Mouse (Mus musculus) C2C12 (cell line): ENCODE data around the gene Btbd2.

ENCODE experiments used
- CEBPB ChIP-seq: IDR thresholded peaks from one replicate; pipeline ENCODE4 v1.6.1; 2011; ENCODE audit warnings: low read depth, mild to moderate bottlenecking, control low read depth, moderate library complexity
- CTCF ChIP-seq: IDR thresholded peaks from one replicate; pipeline ENCODE4 v1.5.1; 2011; ENCODE audit not compliant: control insufficient read depth, insufficient read depth, insufficient read length
- FOSL1 ChIP-seq: IDR thresholded peaks from one replicate; pipeline ENCODE4 v1.8.0; 2011; ENCODE audit warnings: mild to moderate bottlenecking, low read length; ENCODE audit not compliant: poor library complexity, insufficient read depth, severe bottlenecking
- MAX ChIP-seq: IDR thresholded peaks from one replicate; pipeline ENCODE4 v1.6.1; 2011; ENCODE audit warnings: mild to moderate bottlenecking, control low read depth
- MYOD1 ChIP-seq: IDR thresholded peaks from one replicate; pipeline ENCODE4 v1.6.1; 2011; ENCODE audit warnings: low read depth; ENCODE audit not compliant: control insufficient read depth, insufficient read length
- MYOG ChIP-seq: IDR thresholded peaks from one replicate; pipeline ENCODE4 v1.6.1; 2011; ENCODE audit not compliant: control insufficient read depth, insufficient read length; ENCODE audit errors: extremely low read depth
- USF1 ChIP-seq: IDR thresholded peaks from one replicate; pipeline ENCODE4 v1.6.1; 2011; ENCODE audit warnings: low read depth, mild to moderate bottlenecking, control low read depth, moderate library complexity

- no peak for TF ChIP-seq CTCF
- TF ChIP-seq MAX: no peak
- no peak for TF ChIP-seq USF1
- TF ChIP-seq MYOD1: no peak
- no peak for TF ChIP-seq FOSL1
- TF ChIP-seq CEBPB: no peak
- TF ChIP-seq MYOG: no peak
Measured at GRCm38 (mm10) chr10:80614351-80614750, 42.5 kb downstream of the Btbd2 start.
